Mouse (Mus musculus) testis, adult 2 months (tissue): ENCODE measurements at regions not wholly inside any gene's neighbourhood (a gene's known extent, or its start where the extent isn't known, plus 50 kb on each side); places are given as distances from the start of the nearest gene placed in this dataset.

Source experiments
- H3K27ac ChIP-seq: fragments of 200-500 bp; 2 replicates; pipeline ENCODE4 v1.5.1; 2012; ENCODE audit warnings: low read depth, low read length; ENCODE audit not compliant: control insufficient read depth, insufficient read depth
- H3K27me3 ChIP-seq: fragments of 200-500 bp; 2 replicates; pipeline ENCODE4 v1.6.1; 2012; ENCODE audit warnings: mild to moderate bottlenecking, low read length, moderate library complexity; ENCODE audit not compliant: control insufficient read depth, insufficient read depth
- H3K36me3 ChIP-seq: fragments of 200-500 bp; 2 replicates; pipeline ENCODE4 v1.6.1; 2012; ENCODE audit warnings: mild to moderate bottlenecking, low read length; ENCODE audit not compliant: control insufficient read depth, insufficient read depth
- H3K4me1 ChIP-seq: fragments of 200-500 bp; 2 replicates; pipeline ENCODE4 v1.6.1; 2012; ENCODE audit warnings: low read length; ENCODE audit not compliant: control insufficient read depth, insufficient read depth
- H3K4me3 ChIP-seq: fragments of 200-500 bp; 2 replicates; pipeline ENCODE4 v1.5.1; 2012; ENCODE audit warnings: low read depth, mild to moderate bottlenecking, low read length, moderate library complexity, mixed read lengths; ENCODE audit not compliant: control insufficient read depth
- CTCF ChIP-seq: fragments of 200-500 bp; IDR thresholded peaks from 2 replicates; pipeline ENCODE4 v1.5.1; 2012; ENCODE audit warnings: low read depth, mild to moderate bottlenecking, inconsistent platforms, low read length, moderate library complexity; ENCODE audit not compliant: control insufficient read depth, insufficient read depth, insufficient replicate concordance
- POLR2A ChIP-seq: fragments of 200-500 bp; IDR thresholded peaks from 2 replicates; pipeline ENCODE4 v1.6.1; 2012; ENCODE audit warnings: low read depth, mild to moderate bottlenecking, inconsistent platforms, low read length, moderate library complexity; ENCODE audit not compliant: control insufficient read depth

DNA sequence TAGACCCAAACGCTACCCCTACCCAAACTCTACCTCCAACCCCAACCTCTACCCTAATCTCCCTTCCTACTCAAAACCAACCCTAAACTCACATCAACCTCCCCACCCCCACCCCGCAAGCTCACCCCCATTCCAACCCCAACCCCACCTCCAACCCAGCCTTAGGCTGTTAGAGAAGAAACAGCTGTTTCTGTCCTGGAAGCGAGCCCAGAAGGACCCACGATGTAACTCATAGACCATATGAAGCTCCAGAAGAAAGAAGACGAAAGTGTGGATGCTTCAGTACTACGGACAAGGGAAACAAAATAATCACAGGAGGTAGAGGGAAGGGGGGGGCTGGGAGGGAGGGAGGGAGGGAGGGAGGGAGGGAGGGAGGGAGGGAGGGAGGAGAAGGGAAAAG, 58.4 kb downstream of the Sox11 start:
- H3K4me3 ChIP-seq = no peak overlapping the region
- H3K4me1 ChIP-seq = no peaks in the 10 kb centered on the region
- H3K27me3 ChIP-seq = no peaks in the 10 kb centered on the region
- H3K27ac ChIP-seq = no peak overlapping the region
- TF ChIP-seq POLR2A (no peak), CTCF (no peak)
- H3K36me3 ChIP-seq = no peaks in the 10 kb centered on the region

DNA sequence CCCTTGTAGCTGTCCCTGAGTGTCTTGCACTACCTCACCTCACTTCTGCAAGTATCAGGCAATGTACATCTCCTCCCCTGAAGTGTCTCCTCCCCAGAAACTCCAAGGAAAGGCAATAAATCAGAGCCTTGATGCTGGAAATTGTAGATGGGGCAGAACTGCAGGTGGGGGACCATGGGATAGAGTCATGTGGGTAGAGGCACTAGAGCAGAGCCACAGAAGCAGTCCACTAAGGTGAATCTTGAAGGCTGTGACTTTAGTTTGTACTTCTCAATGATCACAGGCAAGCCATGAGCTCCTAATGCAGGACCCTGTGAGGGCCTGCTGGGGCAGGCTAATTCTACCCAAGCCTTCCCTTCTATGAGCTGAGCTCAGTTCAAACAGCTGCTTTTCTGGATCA, 80.4 kb downstream of the Sox11 start:
- TF ChIP-seq POLR2A (no peak), CTCF (no peak)
- Histone ChIP-seq H3K27me3 (no peaks in the 10 kb centered on the region), H3K4me3 (no peak overlapping the region), H3K4me1 (no peaks in the 10 kb centered on the region), H3K36me3 (no peaks in the 10 kb centered on the region), H3K27ac (no peak overlapping the region)

DNA sequence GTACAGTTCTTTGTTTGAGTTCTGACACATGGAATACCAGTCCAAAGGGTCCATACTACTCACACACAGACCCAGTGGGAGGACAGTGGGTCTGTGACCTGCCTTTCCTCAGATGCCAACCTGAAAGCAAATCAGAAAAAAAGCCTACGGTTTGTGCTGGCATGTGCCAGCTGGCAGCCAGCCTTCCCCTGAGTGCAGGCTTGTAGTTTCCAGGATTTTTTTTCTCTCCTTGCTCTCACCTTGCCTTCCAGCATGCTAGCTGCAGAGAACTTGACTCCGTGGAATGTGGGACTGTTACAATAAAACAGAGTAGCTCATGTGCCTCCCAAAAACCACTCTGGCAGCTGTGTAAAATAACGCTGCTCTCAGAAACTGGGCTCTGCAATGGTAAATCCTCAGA, 88.2 kb downstream of the Sox11 start:
- no peaks in the 10 kb centered on the region for H3K36me3 ChIP-seq
- no peak overlapping the region for H3K4me3 ChIP-seq
- TF ChIP-seq CTCF = no peak
- TF ChIP-seq POLR2A = no peak
- no peak overlapping the region for H3K27ac ChIP-seq
- no peaks in the 10 kb centered on the region for H3K4me1 ChIP-seq
- H3K27me3 ChIP-seq = no peaks in the 10 kb centered on the region

DNA sequence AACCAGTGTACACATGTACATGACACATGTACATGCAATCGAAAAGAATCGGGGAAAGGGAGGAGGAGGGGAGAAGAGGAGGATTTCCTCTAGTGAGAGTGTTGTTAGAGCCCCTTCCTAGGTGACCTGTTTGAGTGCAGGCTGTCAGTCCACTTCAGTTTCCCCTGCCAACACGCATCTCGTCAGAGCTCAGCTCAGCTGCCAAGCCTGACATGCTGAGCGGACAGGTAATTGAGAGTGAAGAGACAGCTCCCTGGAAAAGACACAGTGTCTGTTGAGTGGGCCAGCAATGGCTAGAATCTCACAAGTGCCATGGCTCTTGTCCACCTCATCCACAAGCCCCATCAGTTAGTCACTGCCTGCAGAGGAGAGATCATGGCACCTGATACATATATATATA, 90.9 kb downstream of the Sox11 start:
- no peak overlapping the region for H3K4me3 ChIP-seq
- no peaks in the 10 kb centered on the region; the same call in none of the 2 replicates for H3K4me1 ChIP-seq
- H3K27ac ChIP-seq = no peak overlapping the region
- no peaks in the 10 kb centered on the region for H3K27me3 ChIP-seq
- no peaks in the 10 kb centered on the region for H3K36me3 ChIP-seq
- TF ChIP-seq CTCF (no peak), POLR2A (no peak)

GRCm38 (mm10) chr12:27248545-27248855, 93.9 kb downstream of the Sox11 start:
- no peaks in the 10 kb centered on the region for H3K36me3 ChIP-seq
- no peak overlapping the region for H3K27ac ChIP-seq
- H3K4me3 ChIP-seq = no peak overlapping the region
- no peaks in the 10 kb centered on the region for H3K27me3 ChIP-seq
- no peak for TF ChIP-seq POLR2A
- TF ChIP-seq CTCF = no peak
- H3K4me1 ChIP-seq = no peaks in the 10 kb centered on the region; the same call in none of the 2 replicates

- no peak overlapping the region for H3K27ac ChIP-seq
- H3K4me3 ChIP-seq = no peak overlapping the region
- H3K4me1 ChIP-seq = no peaks in the 10 kb centered on the region; the same call in none of the 2 replicates
- H3K36me3 ChIP-seq = no peaks in the 10 kb centered on the region
- no peak for TF ChIP-seq CTCF
- no peaks in the 10 kb centered on the region for H3K27me3 ChIP-seq
Observed at GRCm38 (mm10) chr12:27247756-27248544, 94.4 kb downstream of the Sox11 start.

GRCm38 (mm10) chr12:27235748-27236147, 106.6 kb downstream of the Sox11 start:
- no peaks in the 10 kb centered on the region for H3K36me3 ChIP-seq
- TF ChIP-seq POLR2A = no peak
- TF ChIP-seq CTCF = no peak
- H3K27ac ChIP-seq = no peak overlapping the region
- H3K27me3 ChIP-seq = no peaks in the 10 kb centered on the region
- no peak overlapping the region for H3K4me3 ChIP-seq
- no peaks in the 10 kb centered on the region for H3K4me1 ChIP-seq

GRCm38 (mm10) chr12:27221541-27221940, 120.8 kb downstream of the Sox11 start:
- H3K27ac ChIP-seq = no peak overlapping the region
- no peaks in the 10 kb centered on the region for H3K27me3 ChIP-seq
- no peaks in the 10 kb centered on the region for H3K36me3 ChIP-seq
- TF ChIP-seq POLR2A (no peak), CTCF (no peak)
- H3K4me1 ChIP-seq = no peaks in the 10 kb centered on the region
- H3K4me3 ChIP-seq = no peak overlapping the region
